Mouse (Mus musculus) neural tube, embryonic 14.5 days (tissue): ENCODE measurements around the gene Dnase1l2. TPM values are rescaled to one million over a fixed set of nuclear protein-coding genes. Genes with fewer than 3 reads are reported as not detected.

Source experiments
- ATAC-seq: fragments of 200-750 bp; cut with Nextera tagmentation; 2 replicates; pipeline ENCODE4 v1.8.0; 2017; ENCODE audit warnings: low read depth, mild to moderate bottlenecking, moderate TSS enrichment, moderate library complexity
- H3K27ac ChIP-seq: fragments of 300-500 bp; sonication (generic); 2 replicates; pipeline ENCODE4 v1.5.1; 2014; ENCODE audit warnings: low read depth, mild to moderate bottlenecking, control low read depth, low read length, moderate library complexity, mixed read lengths
- H3K27me3 ChIP-seq: fragments of 300-500 bp; sonication (generic); 2 replicates; pipeline ENCODE4 v1.6.1; 2014; ENCODE audit warnings: low read length; ENCODE audit not compliant: control insufficient read depth, insufficient read depth
- H3K36me3 ChIP-seq: fragments of 300-500 bp; sonication (generic); 2 replicates; pipeline ENCODE4 v1.6.1; 2014; ENCODE audit warnings: low read length, mixed read lengths; ENCODE audit not compliant: control insufficient read depth, insufficient read depth
- H3K4me1 ChIP-seq: fragments of 300-500 bp; sonication (generic); 2 replicates; pipeline ENCODE4 v1.6.1; 2014; ENCODE audit warnings: low read length; ENCODE audit not compliant: control insufficient read depth, insufficient read depth
- H3K4me2 ChIP-seq: fragments of 300-500 bp; sonication (generic); 2 replicates; pipeline ENCODE4 v1.6.1; 2014; ENCODE audit warnings: mild to moderate bottlenecking, low read depth, low read length, control low read depth
- H3K4me3 ChIP-seq: fragments of 300-500 bp; sonication (generic); 2 replicates; pipeline ENCODE4 v1.5.1; 2014; ENCODE audit warnings: low read depth, low read length, control low read depth, mixed read lengths
- H3K9ac ChIP-seq: fragments of 300-500 bp; sonication (generic); replicated peaks from 2 replicates; pipeline ENCODE4 v1.6.1; 2014; ENCODE audit warnings: low read depth, mild to moderate bottlenecking, control low read depth, low read length, mixed read lengths
- H3K9me3 ChIP-seq: fragments of 300-500 bp; sonication (generic); 2 replicates; pipeline ENCODE4 v1.6.1; 2016; ENCODE audit warnings: low read length; ENCODE audit not compliant: control insufficient read depth
- WGBS: fragments of 180-500 bp; shearing (Covaris S2); extraction: QIAGEN DNeasy Blood & Tissue Kit; methylation state at CpG from one replicate; pipeline ENCODE4 v1.1.7; 2014; 5-methylcytosine and 5-hydroxymethylcytosine counted together
- polyA plus RNA-seq: library from polyadenylated mRNA; unstranded; fragments of >200 nt; fragmentation: Nextera tagmentation; extraction: Ambion mirVana; gene quantifications from 2 replicates; pipeline ENCODE4 v1.2.1, GENCODE M21; 2014

Gene Dnase1l2
- polyA plus RNA-seq, 1 experiment from 2014 or later: 6.5 TPM

DNA sequence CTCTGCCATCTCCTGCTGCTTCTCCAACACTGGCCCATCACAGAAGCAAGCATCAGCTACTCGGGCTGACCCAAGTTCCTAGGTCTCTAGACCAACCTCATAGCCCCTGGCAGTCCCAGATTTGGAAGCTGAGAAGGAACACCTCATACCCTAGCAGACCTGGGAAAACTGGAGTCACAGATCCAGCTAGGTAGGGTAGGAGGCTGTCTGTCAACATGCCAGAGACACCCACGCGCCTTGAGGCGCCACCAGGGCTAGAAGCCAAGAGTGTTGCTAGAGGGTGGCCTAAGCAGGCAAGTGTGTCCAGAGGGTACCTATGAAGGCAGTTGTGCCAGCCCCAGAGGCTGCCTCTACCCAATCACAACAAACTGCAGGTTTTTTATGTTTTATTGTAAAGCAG lies 504 bp upstream of the Dnase1l2 start:
- ATAC-seq: no peak
- WGBS: 95% methylated on average over 4 of the region's 4 CpGs
- H3K27me3 ChIP-seq: no peaks in the 10 kb centered on the region

DNA sequence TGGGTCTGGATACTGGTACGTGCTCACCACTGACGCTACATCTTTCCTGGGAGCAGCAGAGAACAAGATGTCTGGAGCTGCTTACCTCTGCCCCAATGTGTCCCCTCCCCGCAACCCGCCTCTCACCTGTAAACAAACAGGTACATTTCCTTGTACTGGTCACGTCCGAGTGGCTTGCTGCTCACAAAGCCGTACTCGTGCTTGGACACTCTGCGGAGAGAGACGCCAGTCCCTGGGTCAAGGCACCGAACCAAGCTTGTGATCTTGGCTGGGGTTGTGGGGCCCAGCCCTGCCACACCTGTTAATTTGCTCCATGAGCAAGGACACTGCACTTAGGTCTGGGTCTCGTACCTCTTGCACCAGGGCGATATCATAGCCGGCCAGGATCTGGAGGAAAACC lies 798 bp downstream of the Dnase1l2 start:
- WGBS: 92% methylated on average over 14 of the region's 14 CpGs
- no peak for ATAC-seq
- Histone ChIP-seq H3K4me1 (no peaks in the 10 kb centered on the region), H3K4me2 (no peak overlapping the region), H3K9ac (no peak overlapping the region), H3K9me3 (no peaks in the 10 kb centered on the region), H3K27me3 (no peaks in the 10 kb centered on the region), H3K4me3 (no peak overlapping the region), H3K36me3 (peaks cover 62% of the 10 kb centered on the region), H3K27ac (no peak overlapping the region)

More for the DNA sequence above, 504 bp upstream of the Dnase1l2 start:
- H3K9me3 ChIP-seq: no peaks in the 10 kb centered on the region
- H3K27ac ChIP-seq: no peak overlapping the region
- H3K4me1 ChIP-seq: no peaks in the 10 kb centered on the region
- no peak overlapping the region for H3K4me2 ChIP-seq
- peaks cover 71% of the 10 kb centered on the region for H3K36me3 ChIP-seq
- no peak overlapping the region for H3K4me3 ChIP-seq
- no peak overlapping the region for H3K9ac ChIP-seq

DNA sequence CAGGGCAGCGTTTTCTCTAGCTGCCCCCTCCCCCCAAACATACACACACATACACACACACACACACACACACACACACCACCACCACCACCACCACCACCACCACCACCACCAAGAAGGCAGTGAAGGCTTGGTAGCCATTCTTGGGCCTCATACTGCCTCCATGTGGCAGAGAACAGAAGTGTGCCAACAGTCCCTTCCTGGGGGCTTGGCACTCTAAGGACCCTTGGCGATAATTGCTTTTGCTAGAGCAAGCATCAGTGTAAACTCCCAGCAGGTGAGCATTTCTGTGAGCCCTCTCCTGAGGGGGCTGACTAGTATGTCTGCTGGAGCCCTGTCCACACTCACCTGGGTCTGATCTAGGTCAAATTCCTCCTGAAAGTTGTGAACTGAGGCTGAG lies 1.8 kb downstream of the Dnase1l2 start:
- Histone ChIP-seq H3K4me1 (no peaks in the 10 kb centered on the region), H3K36me3 (peaks cover 52% of the 10 kb centered on the region), H3K27ac (no peak overlapping the region), H3K9ac (no peak overlapping the region), H3K4me2 (no peak overlapping the region), H3K27me3 (no peaks in the 10 kb centered on the region), H3K4me3 (no peak overlapping the region), H3K9me3 (no peaks in the 10 kb centered on the region)
- ATAC-seq: no peak
- 52% methylated on average over 2 of the region's 2 CpGs for WGBS

DNA sequence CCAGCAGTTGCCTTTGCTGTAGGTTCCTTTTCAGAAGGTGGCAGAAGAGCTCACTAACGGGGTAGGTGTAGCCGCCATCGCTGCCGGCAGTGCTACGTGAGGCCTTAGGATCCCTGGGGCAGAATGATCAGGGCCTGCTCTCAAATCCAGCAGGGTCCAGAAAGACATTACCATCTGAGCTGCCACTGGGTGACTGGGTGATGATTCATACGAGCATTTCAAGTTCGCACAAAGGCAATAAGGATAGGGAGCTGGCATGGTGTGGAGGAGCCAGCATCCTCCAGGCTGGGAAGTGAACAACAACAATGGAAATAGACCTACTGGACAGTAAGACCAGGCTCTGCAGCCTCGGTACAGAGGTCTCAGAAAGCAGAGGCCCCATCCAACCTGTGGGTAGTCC lies 2.5 kb downstream of the Dnase1l2 start:
- no peak for ATAC-seq
- Histone ChIP-seq H3K4me3 (no peak overlapping the region), H3K9me3 (no peaks in the 10 kb centered on the region), H3K9ac (no peak overlapping the region), H3K27me3 (no peaks in the 10 kb centered on the region), H3K4me1 (no peaks in the 10 kb centered on the region), H3K27ac (no peak overlapping the region), H3K36me3 (peaks cover 45% of the 10 kb centered on the region), H3K4me2 (no peak overlapping the region)
- WGBS: 96% methylated on average over 8 of the region's 8 CpGs

DNA sequence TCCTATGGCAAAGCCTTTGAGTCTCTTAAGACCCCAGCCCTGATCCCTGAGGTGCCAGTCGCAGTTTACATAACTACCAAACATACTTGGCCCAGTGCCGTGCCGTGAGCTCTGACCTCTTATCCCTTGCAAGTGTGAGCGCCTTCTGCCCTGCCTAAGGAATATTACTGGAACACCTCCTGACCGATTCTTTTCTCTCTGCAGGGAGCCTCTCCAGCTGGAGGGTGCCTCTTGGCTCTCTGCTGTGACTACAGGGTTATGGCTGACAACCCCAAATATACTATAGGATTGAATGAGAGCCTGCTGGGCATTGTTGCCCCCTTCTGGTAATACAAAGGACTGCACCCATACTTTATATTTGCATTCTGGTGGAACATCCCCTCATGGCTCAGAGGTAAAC lies 5.9 kb downstream of the Dnase1l2 start:
- Histone ChIP-seq H3K4me2 (no peak overlapping the region), H3K4me3 (no peak overlapping the region), H3K27ac (no peak overlapping the region), H3K36me3 (peaks cover 20% of the 10 kb centered on the region), H3K27me3 (no peaks in the 10 kb centered on the region), H3K9ac (no peak overlapping the region), H3K4me1 (no peaks in the 10 kb centered on the region), H3K9me3 (no peaks in the 10 kb centered on the region)
- 71% methylated on average over 5 of the region's 5 CpGs for WGBS
- ATAC-seq: 0 out of 2 replicates have a peak, but pooled peaks have one; percentile 28

DNA sequence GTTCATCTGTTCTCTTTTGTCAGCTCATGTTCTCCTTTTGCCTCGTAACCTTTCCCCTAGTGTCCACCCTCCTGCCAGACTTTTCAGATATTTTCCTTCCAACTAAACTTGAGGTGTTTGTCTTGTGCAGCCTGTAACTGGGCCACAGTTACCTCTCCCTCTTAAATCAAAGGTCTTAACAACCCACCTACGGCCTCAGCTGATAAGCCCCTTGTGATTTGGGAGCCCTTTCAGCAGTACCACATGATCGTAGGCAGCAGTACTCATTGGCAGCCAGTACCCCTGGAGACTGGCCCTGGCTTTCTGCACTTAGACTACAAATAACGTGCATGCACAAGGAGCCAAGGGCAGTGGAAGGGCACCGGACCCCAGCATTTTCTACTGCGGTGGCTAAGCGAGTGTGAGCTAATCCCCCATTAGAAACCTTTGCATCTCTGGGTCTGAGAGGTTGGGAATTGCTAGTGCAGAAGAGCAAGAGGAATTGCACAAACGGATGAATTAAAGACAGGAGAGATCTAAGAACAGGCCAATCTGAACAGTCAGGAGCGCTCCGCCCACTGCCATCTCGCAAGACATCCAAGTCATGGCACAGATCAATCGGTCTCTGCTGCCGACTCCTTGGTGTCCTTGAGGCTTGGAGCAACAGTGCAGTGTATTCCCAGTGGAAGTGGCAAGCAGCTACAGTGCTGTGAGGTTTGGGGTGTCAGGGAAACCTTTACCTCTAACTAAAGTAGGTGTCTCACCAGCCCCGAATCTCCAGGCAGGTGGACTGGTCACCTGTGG lies 13.5 kb downstream of the Dnase1l2 start:
- WGBS: 80% methylated on average over 14 of the region's 14 CpGs
- Histone ChIP-seq H3K36me3 (peaks cover 3% of the 10 kb centered on the region), H3K4me2 (no peak overlapping the region), H3K4me3 (no peak overlapping the region), H3K27me3 (no peaks in the 10 kb centered on the region), H3K4me1 (peaks cover 13% of the 10 kb centered on the region), H3K9ac (no peak overlapping the region), H3K9me3 (no peaks in the 10 kb centered on the region), H3K27ac (no peak overlapping the region)
- ATAC-seq: no peak

DNA sequence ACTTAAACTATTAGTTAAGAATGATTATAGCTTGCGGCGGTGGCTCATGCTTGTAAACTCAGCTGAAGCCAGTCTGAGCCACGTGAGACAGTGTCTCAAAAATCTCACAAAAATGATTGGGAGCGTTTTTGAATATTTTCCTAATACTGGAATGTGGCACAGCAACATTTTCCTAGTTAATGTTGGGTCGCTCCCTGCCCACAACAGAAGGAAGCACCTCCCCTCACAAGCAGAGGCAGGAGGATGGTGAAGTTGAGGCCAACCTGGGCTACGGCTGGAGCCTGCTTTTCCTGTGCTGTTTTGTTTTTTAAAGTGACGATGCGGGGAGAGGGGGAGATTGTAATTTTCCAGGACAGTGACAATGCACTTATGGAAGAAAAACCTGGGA lies 15.7 kb downstream of the Dnase1l2 start:
- Histone ChIP-seq H3K4me3 (peak overlapping the region; percentile 63), H3K9me3 (no peaks in the 10 kb centered on the region), H3K4me2 (peak overlapping the region; percentile 64), H3K4me1 (peaks cover 13% of the 10 kb centered on the region), H3K36me3 (peaks cover 23% of the 10 kb centered on the region), H3K27me3 (no peaks in the 10 kb centered on the region), H3K9ac (peak overlapping the region; percentile 83; the same call in 1 of the 2 replicates), H3K27ac (peak overlapping the region; percentile 92)
- ATAC-seq: no peak
- WGBS: 2% methylated on average over 8 of the region's 8 CpGs

DNA sequence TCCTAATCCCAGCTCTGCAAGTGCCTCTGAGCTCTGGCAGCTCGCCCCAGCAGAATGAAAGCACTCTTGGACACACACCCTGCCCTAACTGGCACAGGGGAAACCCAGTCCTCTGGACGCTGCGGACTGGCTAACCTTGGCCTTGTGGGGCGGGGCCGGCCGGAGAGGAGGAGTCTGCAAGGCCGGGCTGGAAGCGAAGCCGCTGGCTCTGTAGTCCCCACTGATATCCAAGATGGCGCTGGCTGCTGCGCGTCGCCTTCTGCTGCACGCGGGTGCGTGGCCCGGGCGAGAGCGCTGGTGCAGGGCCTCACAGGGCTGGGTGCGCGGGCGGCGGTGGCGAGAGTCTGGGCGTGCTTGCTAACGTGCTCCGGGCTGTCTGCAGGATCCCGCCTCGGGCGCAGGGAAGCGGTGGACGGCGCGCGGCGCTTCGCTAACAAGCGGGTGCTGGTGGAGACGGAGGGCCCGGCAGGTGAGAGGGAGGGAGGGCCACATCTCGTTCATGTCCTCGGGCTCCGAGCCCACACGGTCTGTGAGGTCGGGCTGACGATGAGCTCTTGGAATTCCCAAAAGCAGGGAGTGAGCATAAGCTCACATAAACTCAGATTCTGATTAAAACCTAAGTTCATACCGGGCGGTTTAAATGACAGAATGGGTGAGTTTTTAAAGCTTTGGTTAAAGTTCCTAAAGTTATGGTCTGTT lies 16.3 kb downstream of the Dnase1l2 start, which contains the start of gene Eci1:
Gene Eci1 (plus strand): TSS at position 171 of the 699 bp plus-strand sequence.
- H3K9me3 ChIP-seq: no peaks in the 10 kb centered on the region
- ATAC-seq: peak; percentile 97
- peak within 1 kb of the TSS; percentile 83 for H3K9ac ChIP-seq
- peak within 1 kb of the TSS; percentile 64 for H3K4me2 ChIP-seq
- peaks cover 27% of the 10 kb centered on the region for H3K36me3 ChIP-seq
- peak within 1 kb of the TSS; percentile 63 for H3K4me3 ChIP-seq
- under 1% methylated on average over 47 of the region's 48 CpGs for WGBS
- H3K27ac ChIP-seq: peak within 1 kb of the TSS; percentile 92
- no peaks in the 10 kb centered on the region for H3K27me3 ChIP-seq
- peaks cover 13% of the 10 kb centered on the region for H3K4me1 ChIP-seq

DNA sequence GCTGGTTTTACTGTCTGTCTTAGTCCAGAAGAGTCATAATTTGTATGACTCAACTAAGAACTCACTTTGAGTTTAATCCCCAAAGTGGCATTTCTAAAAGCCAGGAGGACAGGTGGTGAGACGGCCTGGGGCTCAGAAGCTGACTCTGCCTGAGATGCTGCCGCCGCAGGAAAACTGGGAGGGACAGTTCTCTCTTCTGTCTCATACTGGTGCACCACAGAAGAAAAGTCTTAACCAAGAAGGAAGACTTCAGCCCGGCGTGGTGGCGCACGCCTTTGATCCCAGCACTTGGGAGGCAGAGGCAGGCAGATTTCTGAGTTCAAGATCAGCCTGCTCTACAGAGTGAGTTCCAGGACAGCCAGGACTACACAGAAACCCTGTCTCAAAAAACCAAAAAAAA lies 17.0 kb downstream of the Dnase1l2 start:
- H3K27ac ChIP-seq: peak overlapping the region; percentile 92; the same call in 1 of the 2 replicates

More for the DNA sequence above, 17.0 kb downstream of the Dnase1l2 start:
- no peak for ATAC-seq
- H3K27me3 ChIP-seq: no peaks in the 10 kb centered on the region
- H3K9me3 ChIP-seq: no peaks in the 10 kb centered on the region
- H3K4me2 ChIP-seq: no peak overlapping the region
- H3K9ac ChIP-seq: no peak overlapping the region
- 87% methylated on average over 7 of the region's 7 CpGs for WGBS
- H3K4me1 ChIP-seq: peaks cover 13% of the 10 kb centered on the region
- peaks cover 33% of the 10 kb centered on the region for H3K36me3 ChIP-seq
- no peak overlapping the region; the same call in 1 of the 2 replicates for H3K4me3 ChIP-seq
